In the genomic region with DNA sequence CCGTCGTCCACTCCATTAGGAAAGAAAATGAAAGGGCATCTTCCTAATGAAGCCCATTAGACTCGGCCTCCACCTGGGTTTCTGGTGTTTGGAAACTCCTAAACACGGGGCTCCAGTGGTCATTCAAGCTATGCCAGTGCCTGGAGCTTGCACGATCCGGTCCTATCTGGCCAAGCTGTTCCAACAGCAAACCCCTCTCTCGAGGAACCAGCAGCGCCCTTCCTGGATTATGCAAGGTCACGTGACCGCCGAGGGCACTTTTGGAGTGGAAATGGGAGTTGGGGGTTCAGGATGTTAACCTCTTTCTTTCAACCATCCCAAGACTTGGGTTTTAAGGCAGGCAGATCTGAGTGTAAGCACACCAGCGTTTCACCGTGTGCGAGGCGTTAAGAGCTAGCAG, we compare ENCODE assay signal across 7 mouse cellular contexts. TPM values are rescaled to one million over a fixed set of nuclear protein-coding genes. Genes with fewer than 3 reads are reported as not detected.
A peak's percentile ranks its signal among the peaks of the same experiment; 100 is the strongest.
DNase-seq lines count a peak whose midpoint lies in the region; ATAC-seq and TF ChIP-seq lines count a peak whose summit lies in the region.

No protein-coding gene starts in this region.

- in situ Hi-C loops in ES-E14 (cut with MboI; ENCODE audit: low sequenced_read_pairs in 2 of 2, unreplicated experiment in 2 of 2) = no loop called here

- peak overlapping the region; percentile 59 for H3K4me2 ChIP-seq in limb, embryonic 13.5 days (replicated peaks)
- H3K4me2 ChIP-seq in midbrain, embryonic 14.5 days (ENCODE audit: low read length) = peak overlapping the region; percentile 35

- peaks cover 14 to 27% of the 10 kb centered on the region in 2 experiments for H3K4me1 ChIP-seq in ES-E14 (ENCODE audit: control insufficient read depth in 2 of 2, insufficient read depth in 2 of 2, low read length in 2 of 2, poor library complexity in 1 of 2)
- peaks cover 32% of the 10 kb centered on the region for H3K4me1 ChIP-seq in brown adipose tissue, adult 24 weeks (ENCODE audit: control insufficient read depth, insufficient read depth, insufficient read length, low read length)
- peaks cover 98% of the 10 kb centered on the region for H3K4me1 ChIP-seq in hindbrain, embryonic 10.5 days (replicated peaks)
- peaks cover 97% of the 10 kb centered on the region for H3K4me1 ChIP-seq in limb, embryonic 13.5 days
- peaks cover 58% of the 10 kb centered on the region for H3K4me1 ChIP-seq in midbrain, embryonic 14.5 days (ENCODE audit: control insufficient read depth, insufficient read depth, low read length)

- no peak for ATAC-seq in limb, embryonic 13.5 days (ENCODE audit: low FRiP score, low read depth)
- no peak for ATAC-seq in midbrain, embryonic 14.5 days (ENCODE audit: low FRiP score, low TSS enrichment)

- H3K4me3 ChIP-seq in ES-E14 (ENCODE audit: insufficient read depth in 1 of 2, low read depth in 1 of 2, low read length in 2 of 2, poor library complexity in 1 of 2, severe bottlenecking in 1 of 2) = peak overlapping the region; percentile 54 to 64
- H3K4me3 ChIP-seq in brown adipose tissue, adult 24 weeks (ENCODE audit: insufficient read depth, low read depth, low read length) = peak overlapping the region; percentile 37; the same call in 1 of the 2 replicates
- peak overlapping the region; percentile 39 for H3K4me3 ChIP-seq in hindbrain, embryonic 10.5 days
- H3K4me3 ChIP-seq in limb, embryonic 13.5 days = peak overlapping the region; percentile 20; the same call in 1 of the 2 replicates
- no peak overlapping the region for H3K4me3 ChIP-seq in midbrain, embryonic 14.5 days (replicated peaks; ENCODE audit: low read depth, low read length)

- H3K9me3 ChIP-seq in ES-E14 (ENCODE audit: control insufficient read depth, insufficient read depth, low read depth, low read length) = no peaks in the 10 kb centered on the region
- no peaks in the 10 kb centered on the region for H3K9me3 ChIP-seq in hindbrain, embryonic 10.5 days
- no peaks in the 10 kb centered on the region for H3K9me3 ChIP-seq in limb, embryonic 13.5 days
- no peaks in the 10 kb centered on the region for H3K9me3 ChIP-seq in midbrain, embryonic 14.5 days (ENCODE audit: control insufficient read depth, low read length)

- DNase-seq in ES-E14 (ENCODE audit: low read depth, low spot score) = no peak
- peak; percentile 55 for DNase-seq in hindbrain, embryonic 10.5 days (ENCODE audit: low spot score)
- peak; percentile 64 for DNase-seq in midbrain, embryonic 14.5 days
- DNase-seq in thymus, postnatal 25 days = no peak
- DNase-seq in left cerebral cortex, adult 9 months (ENCODE audit: low spot score in 2 of 2) = no peak

- peak overlapping the region; percentile 77 for H3K9ac ChIP-seq in ES-E14 (ENCODE audit: insufficient read depth, low read depth, low read length, poor library complexity, severe bottlenecking)
- 0 out of 2 replicates have a peak overlapping the region, but pooled peaks have one; percentile 43 for H3K9ac ChIP-seq in limb, embryonic 13.5 days
- no peak overlapping the region for H3K9ac ChIP-seq in midbrain, embryonic 14.5 days (replicated peaks; ENCODE audit: low read length)

- H3K27me3 ChIP-seq in hindbrain, embryonic 10.5 days (ENCODE audit: insufficient read depth, poor library complexity, severe bottlenecking) = no peaks in the 10 kb centered on the region
- no peaks in the 10 kb centered on the region for H3K27me3 ChIP-seq in limb, embryonic 13.5 days
- no peaks in the 10 kb centered on the region for H3K27me3 ChIP-seq in midbrain, embryonic 14.5 days (ENCODE audit: control insufficient read depth, insufficient read depth, low read length)

- WGBS in hindbrain, embryonic 10.5 days = 13% methylated on average over 15 of the region's 15 CpGs
- 9% methylated on average over 15 of the region's 15 CpGs for WGBS in limb, embryonic 13.5 days
- WGBS in midbrain, embryonic 14.5 days = 16% methylated on average over 15 of the region's 15 CpGs

- peaks cover 15% of the 10 kb centered on the region; the same call in 1 of the 2 replicates for H3K36me3 ChIP-seq in ES-E14 (ENCODE audit: control insufficient read depth, insufficient read depth, low read length, poor library complexity, severe bottlenecking)
- peaks cover 3% of the 10 kb centered on the region; the same call in 1 of the 2 replicates for H3K36me3 ChIP-seq in hindbrain, embryonic 10.5 days
- no peaks in the 10 kb centered on the region for H3K36me3 ChIP-seq in limb, embryonic 13.5 days
- H3K36me3 ChIP-seq in midbrain, embryonic 14.5 days (ENCODE audit: control insufficient read depth, insufficient read depth, low read length) = no peaks in the 10 kb centered on the region

- peak overlapping the region; percentile 99 for H3K27ac ChIP-seq in ES-E14 (ENCODE audit: insufficient read depth, low read depth, low read length, poor library complexity, severe bottlenecking)
- H3K27ac ChIP-seq in brown adipose tissue, adult 24 weeks (replicated peaks; ENCODE audit: low read depth, low read length) = no peak overlapping the region
- H3K27ac ChIP-seq in hindbrain, embryonic 10.5 days = peak overlapping the region; percentile 67
- no peak overlapping the region for H3K27ac ChIP-seq in limb, embryonic 13.5 days
- no peak overlapping the region for H3K27ac ChIP-seq in midbrain, embryonic 14.5 days (replicated peaks; ENCODE audit: low read depth, low read length)

TF ChIP-seq in ES-E14, 5 proteins besides CTCF, POLR2A, EP300 and RAD21:
- no peak for TF ChIP-seq ZC3H11A (IDR thresholded peaks at IDR 0.05; ENCODE audit: borderline replicate concordance, low read depth, low read length)

RNA-seq across cellular contexts. Expression of gene Fgfr2, which starts 7.3 kb away (rescaled TPM):
- total RNA-seq in ES-E14 (2012; rRNA removed) = 37.5 and 44.3 TPM in 2 replicates
- polyA plus RNA-seq in brown adipose tissue, adult 24 weeks (2012; ENCODE audit: insufficient read depth, insufficient read length, missing spikeins) = 6.1 and 12.0 TPM in 2 replicates
- 87.4 and 92.5 TPM in 2 replicates for polyA plus RNA-seq in hindbrain, embryonic 10.5 days (2016; fragmentation: Nextera tagmentation; extraction: Ambion mirVana)
- 123 TPM in 2 replicates for polyA plus RNA-seq in limb, embryonic 13.5 days (2015; fragmentation: Nextera tagmentation; extraction: Ambion mirVana)
- polyA plus RNA-seq in midbrain, embryonic 14.5 days (2014; fragmentation: Nextera tagmentation; extraction: Ambion mirVana) = 15.4 and 28.1 TPM in 2 replicates

RNA-seq across cellular contexts. Expression of gene Ctbp2, which starts 8.3 kb away (rescaled TPM):
- 241 and 381 TPM in 2 replicates for total RNA-seq in ES-E14 (2012; rRNA removed)
- polyA plus RNA-seq in brown adipose tissue, adult 24 weeks (2012; ENCODE audit: insufficient read depth, insufficient read length, missing spikeins) = 14.9 and 21.0 TPM in 2 replicates
- polyA plus RNA-seq in hindbrain, embryonic 10.5 days (2016; fragmentation: Nextera tagmentation; extraction: Ambion mirVana) = 119 and 123 TPM in 2 replicates
- polyA plus RNA-seq in limb, embryonic 13.5 days (2015; fragmentation: Nextera tagmentation; extraction: Ambion mirVana) = 74.0 and 75.0 TPM in 2 replicates
- polyA plus RNA-seq in midbrain, embryonic 14.5 days (2014; fragmentation: Nextera tagmentation; extraction: Ambion mirVana) = 59.2 and 75.2 TPM in 2 replicates

Comparison
In these comparisons a context has a peak if more than half of its experiments do, and no peak if none do; other contexts are left out.
1. DNase-seq: peak in hindbrain, embryonic 10.5 days (single experiment) and midbrain, embryonic 14.5 days (single experiment); none in ES-E14 (single experiment), thymus, postnatal 25 days (single experiment) and left cerebral cortex, adult 9 months (0 of 2).
2. H3K27ac ChIP-seq: peak in ES-E14 (single experiment) and hindbrain, embryonic 10.5 days (single experiment); none in brown adipose tissue, adult 24 weeks (single experiment), limb, embryonic 13.5 days (single experiment) and midbrain, embryonic 14.5 days (single experiment).